Mouse (Mus musculus): ENCODE results near the gene Eif5a.

Eif5a gene

DNA sequence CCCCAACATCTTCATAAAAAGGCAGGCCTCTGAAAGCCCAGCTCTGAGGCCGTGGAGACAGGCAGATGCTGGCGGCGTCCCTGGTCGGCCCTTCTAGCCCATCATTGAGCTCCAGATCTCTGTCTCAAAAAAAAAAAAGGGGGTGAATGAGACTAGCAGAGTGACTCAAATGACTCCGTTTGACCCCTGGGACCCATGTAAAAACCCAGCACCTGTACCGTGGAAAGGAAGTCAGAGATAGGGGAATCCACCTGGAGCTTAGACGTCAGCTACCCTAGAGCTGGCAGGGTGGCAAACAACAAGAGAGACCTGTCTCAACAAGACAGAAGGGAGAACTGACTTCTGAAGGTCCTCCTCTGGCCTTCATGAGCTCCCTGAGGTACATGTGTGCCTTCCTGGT, 49.9 kb downstream of the Eif5a start:
- DNase-seq (ENCODE audit: low spot score) = no peak

DNA sequence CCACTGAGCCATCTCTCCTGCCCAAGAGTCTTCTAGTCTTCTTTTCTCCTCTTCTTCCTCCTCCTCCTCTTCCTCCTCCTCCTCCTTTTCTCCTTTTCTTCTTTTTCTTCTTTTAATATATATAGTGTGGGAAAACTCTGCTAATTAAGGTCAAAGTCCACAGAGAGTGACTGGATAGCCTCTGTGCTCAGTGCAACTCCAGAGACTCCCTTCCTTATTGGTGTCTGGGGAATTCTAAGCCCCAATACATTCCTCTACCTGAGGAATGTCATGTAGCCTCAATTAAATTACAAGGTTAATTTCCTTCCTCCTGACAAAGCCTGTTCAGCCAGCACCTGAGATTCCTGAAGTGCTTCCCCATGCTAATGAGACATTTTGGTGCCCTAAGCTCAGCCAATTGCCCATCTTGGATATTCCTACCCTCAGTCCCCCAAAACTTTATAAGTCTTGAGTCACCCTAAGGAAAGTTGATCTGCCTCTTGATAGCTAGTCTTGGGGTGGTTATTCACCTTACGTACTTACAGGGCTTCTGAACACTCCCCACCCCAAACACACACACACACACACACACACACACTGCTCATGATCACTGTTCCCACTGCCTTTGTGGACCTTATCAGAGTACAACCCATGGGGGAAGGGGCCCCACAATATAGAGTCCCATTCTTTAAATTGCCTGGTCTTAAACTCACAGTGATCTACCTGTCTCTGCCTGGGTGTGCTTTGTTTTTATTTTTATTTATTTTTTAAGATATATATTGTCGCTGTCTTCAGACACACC, 51.3 kb downstream of the Eif5a start:
- no peak for DNase-seq (ENCODE audit: low spot score)

- DNase-seq (ENCODE audit: low spot score) = no peak
Observed at GRCm38 (mm10) chr11:69867335-69867734, 54.4 kb downstream of the Eif5a start.

Data from layer of hippocampus, adult 9-10 months (tissue).